Mouse (Mus musculus) erythroblast, embryonic 14.5 days (primary cell): ENCODE data around the gene Tnnc2.

Experiments
- GATA1 ChIP-seq: IDR thresholded peaks from 2 replicates; pipeline ENCODE4 v1.6.1; 2012; ENCODE audit warnings: low read length, inconsistent platforms, mixed read lengths
- TAL1 ChIP-seq: IDR thresholded peaks from 3 replicates; pipeline ENCODE4 v1.6.1; 2012; ENCODE audit warnings: low read length, inconsistent platforms, mixed read lengths

GRCm38 (mm10) chr2:164827146-164827850 is 47.5 kb upstream of the Tnnc2 start:
- no peak for TF ChIP-seq TAL1
- no peak for TF ChIP-seq GATA1
